Comparison of ENCODE assay signal across 27 mouse cellular contexts in genomic region chr11:104150911-104151310, GRCm38 (mm10). TPM values are rescaled to one million over a fixed set of nuclear protein-coding genes. Genes with fewer than 3 reads are reported as not detected.
DNase-seq lines count a peak whose midpoint lies in the region; ATAC-seq and TF ChIP-seq lines count a peak whose summit lies in the region.
"Had no signal": no experiment of that assay in that cellular context is flagged by ENCODE, and none has a peak within 500 bp of the region (broad histone marks: within the 10 kb centered on the region; RNA-seq: fewer than 3 reads in every experiment).

No protein-coding gene starts in this region.

- no peak for TF ChIP-seq POLR2A in cerebellum, adult 2 months (IDR thresholded peaks at IDR 0.05; ENCODE audit: borderline replicate concordance, insufficient read depth, low read length)
- no peak for TF ChIP-seq POLR2A in brain, embryonic 14.5 days (IDR thresholded peaks at IDR 0.05; ENCODE audit: borderline replicate concordance, extremely low read depth, insufficient read depth, insufficient read length, poor library complexity, severe bottlenecking)

- no peak for ATAC-seq in kidney, embryonic 15.5 days (replicated peaks; ENCODE audit: low FRiP score)
- no peak for ATAC-seq in inflammation-experienced regulatory T-cells, adult 6 months
- ATAC-seq: CD4-positive, CD25-positive, alpha-beta regulatory T cell, adult 4 months; forebrain, embryonic 13.5 days; forebrain, embryonic 15.5 days; forebrain, postnatal 0 days had no signal

- H3K9ac ChIP-seq in kidney, embryonic 15.5 days, result no peak overlapping the region
- H3K9ac ChIP-seq: embryonic facial prominence, embryonic 12.5 days; forebrain, embryonic 13.5 days; forebrain, embryonic 15.5 days; forebrain, postnatal 0 days had no signal

- no peaks in the 10 kb centered on the region for H3K36me3 ChIP-seq in kidney, embryonic 15.5 days
- H3K36me3 ChIP-seq: embryonic facial prominence, embryonic 10.5 days; embryonic facial prominence, embryonic 12.5 days; forebrain, embryonic 15.5 days; G1E had no signal

- H3K4me2 ChIP-seq in kidney, embryonic 15.5 days, result no peak overlapping the region
- H3K4me2 ChIP-seq: embryonic facial prominence, embryonic 12.5 days; forebrain, embryonic 13.5 days; forebrain, embryonic 15.5 days had no signal

- WGBS in cerebellum, adult 2 months, result 50% methylated on average over 5 of the region's 5 CpGs
- WGBS in kidney, embryonic 15.5 days, result 56% methylated on average over 5 of the region's 5 CpGs

- intact Hi-C loops in left cerebral cortex, postnatal 25 days (cut with DNase I), result no loop called here

- H3K27ac ChIP-seq in cerebellum, adult 2 months (ENCODE audit: insufficient read depth, low read length), result peak overlapping the region; percentile 12
- H3K27ac ChIP-seq in kidney, embryonic 15.5 days, result no peak overlapping the region
- H3K27ac ChIP-seq: embryonic facial prominence, embryonic 10.5 days; embryonic facial prominence, embryonic 12.5 days; forebrain, embryonic 13.5 days; forebrain, embryonic 15.5 days had no signal

- no peak for DNase-seq in cerebellum, adult 2 months
- no peak for DNase-seq in cerebellum, postnatal 10 days
- DNase-seq in Muller cell, postnatal 12 days (ENCODE audit: inconsistent ontology term), result peak; percentile 85
- DNase-seq in brain, embryonic 14.5 days (ENCODE audit: low read depth), result peak; percentile 44
- DNase-seq in retina, embryonic 14.5 days (ENCODE audit: low spot score), result peak; percentile 48
- no peak for DNase-seq in left cerebral cortex, postnatal 25 days (ENCODE audit: low spot score in 2 of 2)
- DNase-seq: adrenal gland, adult 2 months; adrenal gland, postnatal 10 days; adrenal gland, postnatal 36 days; B cell, adult 2 months; cerebellum, adult 11-12 months; cerebellum, adult 8-10 months; cerebellum, adult 9-11 months; cerebellum, postnatal 25 days; forebrain, postnatal 0 days had no signal

- H3K4me3 ChIP-seq in cerebellum, adult 2 months (replicated peaks; ENCODE audit: insufficient read depth, low read depth, low read length), result no peak overlapping the region
- no peak overlapping the region for H3K4me3 ChIP-seq in kidney, embryonic 15.5 days (replicated peaks)
- H3K4me3 ChIP-seq: embryonic facial prominence, embryonic 10.5 days; embryonic facial prominence, embryonic 12.5 days; forebrain, embryonic 13.5 days; forebrain, embryonic 15.5 days had no signal

- no peaks in the 10 kb centered on the region for H3K27me3 ChIP-seq in cerebellum, adult 2 months (ENCODE audit: control insufficient read depth, insufficient read depth, low read length)
- peaks cover 3% of the 10 kb centered on the region; the same call in 1 of the 2 replicates for H3K27me3 ChIP-seq in kidney, embryonic 15.5 days
- H3K27me3 ChIP-seq: embryonic facial prominence, embryonic 12.5 days; forebrain, embryonic 15.5 days had no signal

- no peaks in the 10 kb centered on the region for H3K9me3 ChIP-seq in kidney, embryonic 15.5 days (replicated peaks)
- H3K9me3 ChIP-seq: embryonic facial prominence, embryonic 10.5 days; embryonic facial prominence, embryonic 12.5 days; forebrain, embryonic 13.5 days; forebrain, embryonic 15.5 days; G1E had no signal

- peaks cover 82% of the 10 kb centered on the region for H3K4me1 ChIP-seq in cerebellum, adult 2 months (ENCODE audit: control insufficient read depth, insufficient read depth, low read length)
- H3K4me1 ChIP-seq in kidney, embryonic 15.5 days, result peaks cover 16% of the 10 kb centered on the region; the same call in 1 of the 2 replicates
- H3K4me1 ChIP-seq: embryonic facial prominence, embryonic 12.5 days had no signal

- no peak for TF ChIP-seq CTCF in cerebellum, adult 2 months (IDR thresholded peaks at IDR 0.05; ENCODE audit: borderline replicate concordance, insufficient read depth, low read depth, low read length)
- no peak for TF ChIP-seq CTCF in brain, embryonic 14.5 days (IDR thresholded peaks at IDR 0.05; ENCODE audit: borderline replicate concordance, extremely low read depth, insufficient read depth, insufficient read length)

RNA-seq across cellular contexts. Expression of gene Crhr1, which starts 18.3 kb away (rescaled TPM):
- 63.0 and 63.4 TPM in 2 replicates for polyA plus RNA-seq in cerebellum, adult 2 months (2012; rRNA removed)
- 9.9 and 10.2 TPM in 2 replicates for polyA plus RNA-seq in brain, embryonic 14.5 days (2012; rRNA removed)
- polyA plus RNA-seq in kidney, embryonic 15.5 days (2015; fragmentation: Nextera tagmentation; extraction: Ambion mirVana), result 0.06 and 0.13 TPM in 2 replicates
- 10 to 100 TPM; 31.5 to 32.7 TPM for total RNA-seq in left cerebral cortex, postnatal 25 days (2021)
- polyA plus RNA-seq in inflammation-experienced regulatory T-cells, adult 6 months (2017; shearing (Covaris generic)), result not detected
- total RNA-seq: adrenal gland, adult 2 months; adrenal gland, postnatal 10 days; CH12.LX; G1E had no signal
- polyA plus RNA-seq: CD4-positive, CD25-positive, alpha-beta regulatory T cell, adult 4 months; G1E had no signal

RNA-seq across cellular contexts. Expression of gene Sppl2c, which starts 35.2 kb away (rescaled TPM):
- polyA plus RNA-seq in cerebellum, adult 2 months (2012; rRNA removed), result not detected in 2 replicates
- polyA plus RNA-seq in brain, embryonic 14.5 days (2012; rRNA removed), result not detected in 2 replicates
- polyA plus RNA-seq in kidney, embryonic 15.5 days (2015; fragmentation: Nextera tagmentation; extraction: Ambion mirVana), result not detected in 2 replicates
- total RNA-seq in left cerebral cortex, postnatal 25 days (2021), result not detected
- polyA plus RNA-seq in inflammation-experienced regulatory T-cells, adult 6 months (2017; shearing (Covaris generic)), result not detected
- total RNA-seq: adrenal gland, adult 2 months; adrenal gland, postnatal 10 days; adrenal gland, postnatal 36 days; CH12.LX had no signal
- polyA plus RNA-seq: adrenal gland, adult 2 months; CD4-positive, CD25-positive, alpha-beta regulatory T cell, adult 4 months; cortical plate, adult 2 months; embryonic facial prominence, embryonic 10.5 days; embryonic facial prominence, embryonic 12.5 days; embryonic facial prominence, embryonic 14.5 days; forebrain, embryonic 11.5 days; forebrain, embryonic 13.5 days; forebrain, embryonic 15.5 days; forebrain, postnatal 0 days; G1E had no signal

Comparison
In these comparisons a context has a peak if more than half of its experiments do, and no peak if none do; other contexts are left out.
1. DNase-seq: peak in Muller cell, postnatal 12 days (single experiment), brain, embryonic 14.5 days (single experiment) and retina, embryonic 14.5 days (single experiment); none in cerebellum, adult 2 months (0 of 2), cerebellum, postnatal 10 days (0 of 2) and left cerebral cortex, postnatal 25 days (0 of 2).